In genomic region chr5:114378936-114379335, GRCm38 (mm10) we compare ENCODE assay signal across 8 mouse cellular contexts. TPM values are rescaled to one million over a fixed set of nuclear protein-coding genes. Genes with fewer than 3 reads are reported as not detected.
A peak's percentile ranks its signal among the peaks of the same experiment; 100 is the strongest.
DNase-seq lines count a peak whose midpoint lies in the region; ATAC-seq and TF ChIP-seq lines count a peak whose summit lies in the region.

No protein-coding gene starts in this region.

- intact Hi-C loops in gastrocnemius, adult 2 months (cut with DNase I), result no loop called here

- H3K4me1 ChIP-seq in embryonic facial prominence, embryonic 11.5 days (ENCODE audit: control insufficient read depth, insufficient read depth, low read length), result peaks cover 3% of the 10 kb centered on the region; the same call in 1 of the 2 replicates
- H3K4me1 ChIP-seq in intestine, embryonic 16.5 days (ENCODE audit: control insufficient read depth, insufficient read depth, low read length), result peaks cover 63% of the 10 kb centered on the region
- peaks cover 22% of the 10 kb centered on the region for H3K4me1 ChIP-seq in midbrain, embryonic 14.5 days (ENCODE audit: control insufficient read depth, insufficient read depth, low read length)

- H3K27ac ChIP-seq in gastrocnemius, adult 2 months, result peak overlapping the region; percentile 96
- H3K27ac ChIP-seq in embryonic facial prominence, embryonic 11.5 days (replicated peaks; ENCODE audit: low read depth, low read length), result no peak overlapping the region
- peak overlapping the region; percentile 92 for H3K27ac ChIP-seq in intestine, embryonic 16.5 days (ENCODE audit: low read length)
- peak overlapping the region; percentile 89 for H3K27ac ChIP-seq in midbrain, embryonic 14.5 days (replicated peaks; ENCODE audit: low read depth, low read length)

- 30% methylated on average over 6 of the region's 6 CpGs for WGBS in embryonic facial prominence, embryonic 11.5 days
- WGBS in intestine, embryonic 16.5 days, result 34% methylated on average over 6 of the region's 6 CpGs
- WGBS in midbrain, embryonic 14.5 days, result 34% methylated on average over 6 of the region's 6 CpGs

- TF ChIP-seq CTCF in gastrocnemius, adult 2 months (IDR thresholded peaks at IDR 0.05), result no peak

- H3K9ac ChIP-seq in embryonic facial prominence, embryonic 11.5 days (replicated peaks; ENCODE audit: low read length), result peak overlapping the region; percentile 96
- H3K9ac ChIP-seq in intestine, embryonic 16.5 days (ENCODE audit: low read depth, low read length), result peak overlapping the region; percentile 98
- H3K9ac ChIP-seq in midbrain, embryonic 14.5 days (replicated peaks; ENCODE audit: low read length), result peak overlapping the region; percentile 84

- H3K9me3 ChIP-seq in embryonic facial prominence, embryonic 11.5 days (replicated peaks; ENCODE audit: control insufficient read depth, low read length), result no peaks in the 10 kb centered on the region
- H3K9me3 ChIP-seq in intestine, embryonic 16.5 days (ENCODE audit: control insufficient read depth, low read length), result no peaks in the 10 kb centered on the region
- H3K9me3 ChIP-seq in midbrain, embryonic 14.5 days (ENCODE audit: control insufficient read depth, low read length), result no peaks in the 10 kb centered on the region

- H3K27me3 ChIP-seq in embryonic facial prominence, embryonic 11.5 days (ENCODE audit: control insufficient read depth, insufficient read depth, low read length), result no peaks in the 10 kb centered on the region
- H3K27me3 ChIP-seq in intestine, embryonic 16.5 days (replicated peaks; ENCODE audit: control insufficient read depth, insufficient read depth, low read length), result no peaks in the 10 kb centered on the region
- H3K27me3 ChIP-seq in midbrain, embryonic 14.5 days (ENCODE audit: control insufficient read depth, insufficient read depth, low read length), result no peaks in the 10 kb centered on the region

- DNase-seq in gastrocnemius, adult 2 months, result no peak
- no peak for DNase-seq in gastrocnemius, postnatal 25 days
- DNase-seq in embryonic facial prominence, embryonic 11.5 days (ENCODE audit: low spot score), result no peak
- no peak for DNase-seq in midbrain, embryonic 14.5 days
- no peak for DNase-seq in c-Kit-positive CD71-positive TER-119-positive erythroid progenitor cells, embryonic 14.5 days (ENCODE audit: low spot score)
- no peak for DNase-seq in spleen, postnatal 36 days (ENCODE audit: low spot score in 2 of 2)
- no peak for DNase-seq in adrenal gland, adult 2 months

- peak overlapping the region; percentile 74 for H3K4me2 ChIP-seq in embryonic facial prominence, embryonic 11.5 days (ENCODE audit: low read depth, low read length)
- H3K4me2 ChIP-seq in intestine, embryonic 16.5 days (ENCODE audit: low read depth, low read length), result peak overlapping the region; percentile 85
- H3K4me2 ChIP-seq in midbrain, embryonic 14.5 days (ENCODE audit: low read length), result peak overlapping the region; percentile 90

- no peak for ATAC-seq in embryonic facial prominence, embryonic 11.5 days (replicated peaks; ENCODE audit: insufficient number of reproducible peaks, low FRiP score, low TSS enrichment, low read depth)
- no peak for ATAC-seq in intestine, embryonic 16.5 days
- ATAC-seq in midbrain, embryonic 14.5 days (ENCODE audit: low FRiP score, low TSS enrichment), result no peak

- peaks cover 6% of the 10 kb centered on the region; the same call in 1 of the 2 replicates for H3K36me3 ChIP-seq in embryonic facial prominence, embryonic 11.5 days (replicated peaks; ENCODE audit: control insufficient read depth, insufficient read depth, low read depth, low read length)
- no peaks in the 10 kb centered on the region; the same call in 1 of the 2 replicates for H3K36me3 ChIP-seq in intestine, embryonic 16.5 days (ENCODE audit: control insufficient read depth, insufficient read depth, low read length)
- peaks cover 20% of the 10 kb centered on the region for H3K36me3 ChIP-seq in midbrain, embryonic 14.5 days (ENCODE audit: control insufficient read depth, insufficient read depth, low read length)

- H3K4me3 ChIP-seq in gastrocnemius, adult 2 months, result peak overlapping the region; percentile 90
- peak overlapping the region; percentile 89 for H3K4me3 ChIP-seq in embryonic facial prominence, embryonic 11.5 days (ENCODE audit: low read depth, low read length)
- H3K4me3 ChIP-seq in intestine, embryonic 16.5 days (ENCODE audit: low read length), result peak overlapping the region; percentile 90
- H3K4me3 ChIP-seq in midbrain, embryonic 14.5 days (replicated peaks; ENCODE audit: low read depth, low read length), result peak overlapping the region; percentile 62

RNA-seq across cellular contexts. Expression of gene Kctd10, which starts 1.4 kb away (rescaled TPM):
- 10 to 100 TPM; 16.8 to 21.1 TPM for total RNA-seq in gastrocnemius, adult 2 months (2021)
- 10 to 100 TPM; 18.7 to 23.6 TPM for total RNA-seq in gastrocnemius, postnatal 25 days (2021)
- 110 TPM in 2 replicates for polyA plus RNA-seq in embryonic facial prominence, embryonic 11.5 days (2014; fragmentation: Nextera tagmentation; extraction: Ambion mirVana)
- polyA plus RNA-seq in intestine, embryonic 16.5 days (2015; fragmentation: Nextera tagmentation; extraction: Ambion mirVana), result 132 and 137 TPM in 2 replicates
- 58.7 and 82.4 TPM in 2 replicates for polyA plus RNA-seq in midbrain, embryonic 14.5 days (2014; fragmentation: Nextera tagmentation; extraction: Ambion mirVana)
- total RNA-seq in adrenal gland, adult 2 months (2021), result 10 to 100 TPM; 67.0 to 76.7 TPM
- polyA plus RNA-seq in adrenal gland, adult 2 months (2012; rRNA removed), result 68.9 and 71.4 TPM in 2 replicates

RNA-seq across cellular contexts. Expression of gene Ube3b, which starts 1.5 kb away (rescaled TPM):
- 100 to 1,000 TPM; 116 to 120 TPM for total RNA-seq in gastrocnemius, adult 2 months (2021)
- total RNA-seq in gastrocnemius, postnatal 25 days (2021), result 100 to 1,000 TPM; 103 to 107 TPM
- polyA plus RNA-seq in embryonic facial prominence, embryonic 11.5 days (2014; fragmentation: Nextera tagmentation; extraction: Ambion mirVana), result 42.3 and 44.9 TPM in 2 replicates
- 36.4 and 43.5 TPM in 2 replicates for polyA plus RNA-seq in intestine, embryonic 16.5 days (2015; fragmentation: Nextera tagmentation; extraction: Ambion mirVana)
- polyA plus RNA-seq in midbrain, embryonic 14.5 days (2014; fragmentation: Nextera tagmentation; extraction: Ambion mirVana), result 42.7 and 49.2 TPM in 2 replicates
- 10 to 100 TPM; 74.6 to 75.4 TPM for total RNA-seq in adrenal gland, adult 2 months (2021)
- polyA plus RNA-seq in adrenal gland, adult 2 months (2012; rRNA removed), result 122 and 137 TPM in 2 replicates
